Mouse (Mus musculus) lung, embryonic 15.5 days (tissue): Measurements from ENCODE around the gene Dlgap4. TPM values are rescaled to one million over a fixed set of nuclear protein-coding genes. Genes with fewer than 3 reads are reported as not detected.

ENCODE experiments used
- ATAC-seq: fragments of 200-750 bp; cut with Nextera tagmentation; 2 replicates; pipeline ENCODE4 v1.8.0; 2017; ENCODE audit warnings: moderate number of reproducible peaks, borderline replicate concordance; ENCODE audit not compliant: low FRiP score, low TSS enrichment; ENCODE audit errors: extremely low read depth
- H3K27ac ChIP-seq: fragments of 300-500 bp; sonication (generic); 2 replicates; pipeline ENCODE4 v1.5.1; 2015; ENCODE audit warnings: moderate library complexity, mild to moderate bottlenecking, inconsistent platforms
- H3K27me3 ChIP-seq: fragments of 300-500 bp; sonication (generic); 2 replicates; pipeline ENCODE4 v1.6.1; 2015; ENCODE audit warnings: inconsistent platforms
- H3K36me3 ChIP-seq: fragments of 300-500 bp; sonication (generic); 2 replicates; pipeline ENCODE4 v1.6.1; 2015; ENCODE audit warnings: inconsistent platforms
- H3K4me1 ChIP-seq: fragments of 300-500 bp; sonication (generic); 2 replicates; pipeline ENCODE4 v1.6.1; 2015; ENCODE audit warnings: inconsistent platforms
- H3K4me2 ChIP-seq: fragments of 300-500 bp; sonication (generic); 2 replicates; pipeline ENCODE4 v1.6.1; 2015; ENCODE audit warnings: inconsistent platforms, mild to moderate bottlenecking, moderate library complexity
- H3K4me3 ChIP-seq: fragments of 300-500 bp; sonication (generic); 2 replicates; pipeline ENCODE4 v1.5.1; 2015; ENCODE audit warnings: mild to moderate bottlenecking, inconsistent platforms
- H3K9ac ChIP-seq: fragments of 300-500 bp; sonication (generic); 2 replicates; pipeline ENCODE4 v1.6.1; 2015; ENCODE audit warnings: inconsistent platforms
- H3K9me3 ChIP-seq: fragments of 300-500 bp; sonication (generic); 2 replicates; pipeline ENCODE4 v1.6.1; 2016; ENCODE audit warnings: inconsistent platforms
- WGBS: fragments of 180-500 bp; shearing (Covaris S2); methylation state at CpG from one replicate; pipeline ENCODE4 v1.1.7; 2015; 5-methylcytosine and 5-hydroxymethylcytosine counted together
- polyA plus RNA-seq: library from polyadenylated mRNA; unstranded; fragments of >200 nt; fragmentation: Nextera tagmentation; extraction: Ambion mirVana; gene quantifications from 2 replicates; pipeline ENCODE4 v1.2.1, GENCODE M21; 2015

Dlgap4 gene
- polyA plus RNA-seq, 1 experiment from 2014 or later = 67.9 TPM

DNA sequence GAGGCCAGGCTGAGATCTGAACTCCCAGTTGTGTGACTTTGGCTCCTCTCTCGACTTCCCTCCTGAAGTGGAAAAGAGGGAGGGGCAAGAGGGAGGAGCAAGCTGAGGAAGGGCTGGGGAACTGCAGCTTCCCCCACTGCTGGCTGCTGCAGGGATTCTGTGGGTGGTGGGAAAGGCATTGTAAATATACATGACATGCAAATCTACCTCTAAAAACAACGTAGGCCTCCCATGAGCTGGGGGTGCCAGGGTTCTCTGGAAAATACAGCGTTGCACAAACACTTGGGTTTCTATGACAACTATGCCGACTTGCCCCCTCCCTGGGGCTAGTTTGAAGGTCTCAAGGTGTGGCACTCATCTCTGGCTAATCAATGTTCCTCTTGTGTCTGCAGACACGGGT, 50.9 kb downstream of the Dlgap4 start:
- Histone ChIP-seq H3K27me3 (no peaks in the 10 kb centered on the region), H3K27ac (no peak overlapping the region), H3K4me1 (no peaks in the 10 kb centered on the region), H3K9ac (no peak overlapping the region), H3K36me3 (no peaks in the 10 kb centered on the region), H3K9me3 (no peaks in the 10 kb centered on the region), H3K4me2 (no peak overlapping the region), H3K4me3 (no peak overlapping the region)
- WGBS = 18% methylated on average over 5 of the region's 5 CpGs
- ATAC-seq = no peak

DNA sequence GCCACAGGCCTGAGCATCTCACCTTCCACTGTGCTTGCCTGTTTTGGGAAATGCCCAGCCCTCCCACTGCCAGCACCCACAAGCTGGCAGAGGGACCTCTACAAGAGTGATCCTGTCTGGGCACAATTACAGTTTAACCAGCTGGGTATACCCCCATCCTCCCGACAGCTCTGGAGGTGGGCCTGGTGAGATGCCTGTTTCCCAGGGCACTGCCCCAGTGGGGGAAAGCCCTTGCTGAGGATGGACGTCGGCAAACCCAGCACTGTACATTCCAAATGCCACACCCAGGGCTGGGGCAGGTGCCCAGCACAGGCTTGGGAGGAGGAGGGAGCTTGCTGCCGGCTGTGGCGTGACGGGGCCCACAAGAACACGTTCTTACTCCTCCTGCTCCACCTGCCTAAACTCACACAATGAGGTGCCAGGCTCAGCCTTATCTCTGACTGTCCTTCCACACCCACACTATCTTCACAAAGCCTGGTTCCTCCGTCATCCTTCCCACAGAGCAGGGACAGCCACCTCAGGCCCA, 51.6 kb downstream of the Dlgap4 start:
- no peaks in the 10 kb centered on the region for H3K4me1 ChIP-seq
- no peaks in the 10 kb centered on the region for H3K36me3 ChIP-seq
- no peaks in the 10 kb centered on the region for H3K9me3 ChIP-seq
- no peak overlapping the region for H3K4me2 ChIP-seq
- no peaks in the 10 kb centered on the region for H3K27me3 ChIP-seq
- H3K4me3 ChIP-seq = no peak overlapping the region
- 49% methylated on average over 8 of the region's 8 CpGs for whole genome bisulfite sequencing
- ATAC-seq = 0 out of 2 replicates have a peak, but pooled peaks have one; percentile 8
- H3K27ac ChIP-seq = no peak overlapping the region
- H3K9ac ChIP-seq = no peak overlapping the region

DNA sequence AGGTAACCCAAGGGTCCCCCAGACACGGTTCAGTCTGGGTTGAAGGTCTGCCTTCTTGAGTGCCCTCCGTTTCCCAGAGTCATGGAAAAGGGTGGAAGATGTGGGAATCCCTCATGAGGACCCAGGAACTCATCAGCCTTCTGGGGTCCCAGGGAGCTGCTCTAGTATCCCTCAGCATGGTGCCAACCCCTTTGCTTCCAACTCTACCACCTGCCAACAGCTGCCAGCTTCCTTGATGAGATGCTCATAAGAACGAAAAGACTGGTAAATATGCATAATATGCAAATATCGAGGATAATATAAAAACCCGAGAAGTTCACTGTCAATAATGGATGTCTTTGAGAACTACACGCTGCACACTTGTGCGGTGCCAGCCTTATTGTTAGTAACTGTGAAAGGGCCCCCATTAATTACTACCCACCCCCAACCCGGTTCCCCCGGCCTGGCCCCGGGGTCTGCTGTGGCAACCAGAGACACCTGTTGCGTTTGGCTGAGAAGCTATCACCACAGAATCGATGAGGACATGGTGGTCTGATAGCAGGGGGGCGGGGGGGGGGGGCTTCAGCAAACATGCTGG, 52.2 kb downstream of the Dlgap4 start:
- Histone ChIP-seq H3K4me3 (no peak overlapping the region), H3K4me1 (no peaks in the 10 kb centered on the region), H3K27ac (no peak overlapping the region), H3K27me3 (no peaks in the 10 kb centered on the region), H3K9ac (no peak overlapping the region), H3K4me2 (no peak overlapping the region), H3K9me3 (no peaks in the 10 kb centered on the region), H3K36me3 (no peaks in the 10 kb centered on the region)
- ATAC-seq = no peak
- WGBS = 77% methylated on average over 13 of the region's 13 CpGs

DNA sequence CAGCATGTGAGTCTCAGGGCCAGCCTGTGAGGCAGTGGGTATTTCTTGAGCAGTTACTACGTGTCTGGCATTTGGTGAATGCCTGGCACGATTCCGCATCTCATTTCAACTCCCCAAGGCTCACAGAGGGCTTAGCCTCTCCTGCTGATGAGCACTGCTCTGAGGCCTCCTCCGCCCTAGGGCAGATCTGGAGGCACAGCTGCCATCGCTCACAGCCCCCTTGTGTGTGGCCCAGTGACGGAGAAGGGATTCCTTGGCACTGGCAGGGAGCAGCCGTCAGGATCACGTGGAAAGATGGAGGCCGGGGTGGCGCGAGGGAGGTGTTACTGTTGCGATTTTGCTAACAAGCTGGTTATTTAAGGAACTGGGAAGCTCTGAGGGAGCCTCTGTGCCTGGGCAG, 52.7 kb downstream of the Dlgap4 start:
- no peak overlapping the region for H3K27ac ChIP-seq
- 37% methylated on average over 12 of the region's 12 CpGs for WGBS
- no peaks in the 10 kb centered on the region for H3K4me1 ChIP-seq
- no peaks in the 10 kb centered on the region for H3K27me3 ChIP-seq
- ATAC-seq = no peak
- H3K36me3 ChIP-seq = no peaks in the 10 kb centered on the region
- no peak overlapping the region for H3K4me2 ChIP-seq
- H3K9ac ChIP-seq = no peak overlapping the region
- H3K9me3 ChIP-seq = no peaks in the 10 kb centered on the region
- no peak overlapping the region for H3K4me3 ChIP-seq

DNA sequence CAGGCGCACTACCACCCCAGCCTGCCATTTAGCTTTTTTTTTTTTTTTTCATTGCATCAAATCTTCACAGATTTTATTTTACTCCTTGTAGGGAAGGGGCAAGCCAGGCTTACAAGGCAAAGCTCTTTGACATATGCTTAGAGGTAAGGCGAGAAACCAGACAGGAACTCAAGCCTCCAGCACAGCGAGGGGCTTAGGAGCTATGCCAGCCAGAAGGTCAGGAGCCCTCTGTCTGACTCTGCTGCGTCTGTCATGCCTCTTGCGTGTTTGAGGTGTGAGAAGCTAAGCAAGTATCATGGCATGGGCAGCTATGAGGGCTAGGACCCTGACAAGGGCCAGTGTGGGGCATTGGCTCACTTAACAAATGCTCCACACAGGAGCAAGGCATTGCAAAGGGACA, 53.8 kb downstream of the Dlgap4 start:
- Histone ChIP-seq H3K27ac (no peak overlapping the region), H3K9ac (no peak overlapping the region), H3K9me3 (no peaks in the 10 kb centered on the region), H3K4me2 (no peak overlapping the region), H3K4me3 (no peak overlapping the region), H3K27me3 (no peaks in the 10 kb centered on the region), H3K36me3 (no peaks in the 10 kb centered on the region), H3K4me1 (no peaks in the 10 kb centered on the region)
- no peak for ATAC-seq
- WGBS = 72% methylated on average over 5 of the region's 5 CpGs

DNA sequence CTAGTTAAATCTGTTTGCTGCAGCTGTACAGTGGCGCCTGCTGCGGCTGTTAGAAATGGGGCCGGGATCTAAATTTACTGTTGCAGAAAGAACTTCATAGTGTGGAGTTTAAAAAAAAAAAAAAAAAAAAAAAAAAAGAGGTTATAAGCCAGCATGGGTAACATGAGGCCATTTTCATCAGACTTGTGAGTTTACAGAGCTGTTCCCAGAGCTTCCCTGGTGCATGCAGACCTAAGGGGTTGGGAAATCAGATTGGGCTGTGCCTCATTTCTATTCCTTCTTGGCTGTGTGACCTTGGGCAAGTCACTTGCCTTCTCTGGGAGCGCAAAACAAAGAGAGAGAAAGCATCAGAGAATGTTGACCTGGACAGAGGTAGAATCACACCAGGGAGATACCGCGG, 55.1 kb downstream of the Dlgap4 start:
- no peak for ATAC-seq
- H3K9ac ChIP-seq = no peak overlapping the region
- 85% methylated on average over 6 of the region's 6 CpGs for WGBS
- H3K9me3 ChIP-seq = no peaks in the 10 kb centered on the region
- no peak overlapping the region for H3K4me3 ChIP-seq
- no peaks in the 10 kb centered on the region for H3K36me3 ChIP-seq
- no peaks in the 10 kb centered on the region for H3K4me1 ChIP-seq
- H3K4me2 ChIP-seq = no peak overlapping the region
- no peaks in the 10 kb centered on the region for H3K27me3 ChIP-seq
- no peak overlapping the region for H3K27ac ChIP-seq

DNA sequence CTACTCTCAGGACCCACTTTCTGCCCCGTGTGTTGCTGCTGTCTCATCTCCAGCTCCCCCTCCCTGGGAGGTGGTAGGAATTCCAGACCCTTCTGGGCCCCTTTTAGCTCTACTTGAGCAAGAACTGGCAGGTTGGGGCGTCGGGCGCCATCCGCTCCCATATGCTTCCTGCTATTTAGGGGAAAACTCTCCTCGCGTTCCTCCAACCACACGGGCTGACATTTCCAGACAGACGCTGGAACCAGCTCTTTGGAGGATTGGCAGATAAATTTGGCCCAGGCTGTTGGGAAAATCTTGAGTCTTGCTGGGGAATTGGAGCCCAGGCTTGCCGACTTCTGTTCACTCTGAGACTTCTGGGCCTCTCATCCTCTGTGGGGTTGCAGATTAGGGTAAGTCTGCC, 59.8 kb downstream of the Dlgap4 start:
- no peaks in the 10 kb centered on the region for H3K4me1 ChIP-seq
- 77% methylated on average over 10 of the region's 10 CpGs for WGBS
- H3K4me2 ChIP-seq = no peak overlapping the region
- no peak overlapping the region for H3K4me3 ChIP-seq
- H3K36me3 ChIP-seq = no peaks in the 10 kb centered on the region
- no peaks in the 10 kb centered on the region for H3K9me3 ChIP-seq
- H3K27ac ChIP-seq = no peak overlapping the region
- no peaks in the 10 kb centered on the region for H3K27me3 ChIP-seq
- H3K9ac ChIP-seq = no peak overlapping the region
- no peak for ATAC-seq

DNA sequence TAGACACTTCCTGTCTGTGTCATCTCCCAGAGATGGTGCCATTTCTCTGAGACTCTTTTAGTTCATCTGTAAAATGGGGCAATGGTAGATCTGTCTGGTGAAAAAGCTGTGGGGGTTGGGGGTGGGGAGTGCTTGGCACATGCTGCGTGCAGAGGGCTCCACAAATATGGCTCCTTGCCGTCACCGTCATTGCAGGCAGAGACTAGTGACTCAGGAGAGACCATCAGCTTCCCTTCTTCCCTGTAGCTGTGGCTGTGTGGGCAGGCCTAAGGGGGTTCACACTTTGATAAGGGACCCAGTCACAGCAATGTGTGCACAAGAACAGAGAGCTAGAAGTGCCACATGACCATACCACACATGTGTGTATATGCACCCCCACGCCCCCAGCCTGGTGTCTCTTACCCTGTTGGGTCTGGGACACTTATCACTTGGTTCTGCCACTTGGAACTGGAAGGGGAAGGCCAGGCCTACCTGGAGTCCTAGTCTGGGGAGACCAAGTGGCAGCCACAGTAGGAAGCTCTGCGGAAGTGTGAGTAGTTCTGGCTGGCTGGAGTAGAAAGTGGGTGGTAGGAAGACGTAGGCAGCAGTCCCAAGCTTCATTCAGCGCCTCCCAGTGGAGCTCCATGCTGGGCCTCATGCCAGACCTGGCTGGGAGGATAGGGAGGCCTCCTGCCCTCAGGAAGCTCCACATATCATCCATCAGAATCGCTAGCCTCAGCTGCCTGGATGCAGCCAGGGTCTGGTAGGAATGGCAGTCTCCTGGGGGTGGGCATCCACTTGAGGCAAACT, 60.6 kb downstream of the Dlgap4 start:
- no peak overlapping the region for H3K4me3 ChIP-seq
- no peaks in the 10 kb centered on the region for H3K9me3 ChIP-seq
- no peaks in the 10 kb centered on the region for H3K4me1 ChIP-seq
- no peaks in the 10 kb centered on the region for H3K36me3 ChIP-seq
- no peak overlapping the region for H3K9ac ChIP-seq
- no peaks in the 10 kb centered on the region for H3K27me3 ChIP-seq
- H3K27ac ChIP-seq = no peak overlapping the region
- ATAC-seq = no peak
- WGBS = 61% methylated on average over 8 of the region's 8 CpGs
- H3K4me2 ChIP-seq = no peak overlapping the region

DNA sequence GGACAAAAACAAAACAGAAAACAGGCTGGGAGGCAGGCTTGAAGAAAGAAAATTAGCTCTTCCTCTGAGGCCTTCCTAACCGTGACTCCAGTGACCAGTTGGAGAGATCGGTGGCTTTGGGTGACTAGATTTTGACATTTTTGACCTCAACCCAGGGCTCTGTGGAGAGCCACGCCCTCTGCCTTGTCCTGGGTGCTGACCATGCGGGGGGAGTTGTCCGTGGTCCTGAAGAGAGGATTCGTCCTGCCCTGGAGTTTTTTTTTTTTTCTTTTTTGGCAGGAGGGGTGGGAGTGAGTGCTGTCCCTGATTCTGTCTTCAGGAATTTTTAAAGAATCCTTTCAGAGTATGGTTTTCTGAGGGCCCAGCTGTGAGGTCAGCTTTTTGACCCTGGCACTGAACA, 63.4 kb downstream of the Dlgap4 start:
- Histone ChIP-seq H3K9ac (no peak overlapping the region), H3K36me3 (no peaks in the 10 kb centered on the region), H3K27me3 (no peaks in the 10 kb centered on the region), H3K27ac (no peak overlapping the region), H3K9me3 (no peaks in the 10 kb centered on the region), H3K4me3 (no peak overlapping the region), H3K4me2 (no peak overlapping the region), H3K4me1 (no peaks in the 10 kb centered on the region)
- 6% methylated on average over 6 of the region's 6 CpGs for WGBS
- ATAC-seq = no peak

DNA sequence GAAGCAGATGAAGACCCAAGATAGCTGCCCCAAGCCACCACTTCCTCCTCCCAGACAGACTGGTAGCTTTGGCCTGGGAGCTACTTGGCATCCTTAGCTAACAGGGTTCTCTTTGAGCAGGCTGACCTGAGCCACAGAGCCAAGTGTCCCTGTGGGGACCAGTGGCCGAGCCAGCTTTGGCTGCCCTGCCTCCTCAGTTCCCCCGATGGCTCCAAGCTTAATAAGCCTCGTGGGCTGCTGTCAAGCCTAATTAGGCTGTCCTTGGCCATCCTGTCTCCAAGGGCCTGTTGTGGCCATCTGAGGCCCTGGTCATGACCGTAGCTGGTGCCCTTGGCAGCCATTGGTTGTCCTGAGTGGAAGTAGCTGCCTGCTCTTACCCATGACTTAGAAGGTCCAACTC, 64.6 kb downstream of the Dlgap4 start:
- Histone ChIP-seq H3K9ac (no peak overlapping the region), H3K4me3 (no peak overlapping the region), H3K36me3 (no peaks in the 10 kb centered on the region), H3K4me2 (no peak overlapping the region), H3K27me3 (no peaks in the 10 kb centered on the region), H3K27ac (no peak overlapping the region), H3K9me3 (no peaks in the 10 kb centered on the region), H3K4me1 (no peaks in the 10 kb centered on the region)
- WGBS = 83% methylated on average over 4 of the region's 4 CpGs
- ATAC-seq = no peak

DNA sequence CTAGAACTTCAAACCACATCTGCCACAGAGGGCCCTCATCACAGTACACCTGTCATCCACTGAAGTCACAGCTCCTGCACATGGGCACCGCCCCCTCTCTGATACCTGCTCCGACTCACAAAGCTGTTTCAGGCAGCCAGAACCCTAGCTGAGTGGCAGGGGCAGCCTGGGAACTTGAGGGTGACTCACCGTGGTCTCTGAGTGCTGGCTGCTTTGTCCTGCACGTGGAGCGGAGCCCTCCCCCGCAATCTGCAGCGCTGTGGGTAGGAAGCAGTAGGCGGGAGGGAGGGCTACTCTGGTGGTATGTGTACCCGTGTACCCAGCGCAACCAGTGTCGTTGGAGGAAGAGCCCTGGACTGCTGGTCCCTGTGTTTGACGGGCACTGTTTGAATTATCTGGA, 69.5 kb downstream of the Dlgap4 start:
- no peak for ATAC-seq
- Histone ChIP-seq H3K9ac (no peak overlapping the region), H3K9me3 (no peaks in the 10 kb centered on the region), H3K27ac (no peak overlapping the region), H3K4me2 (no peak overlapping the region), H3K4me3 (no peak overlapping the region), H3K36me3 (no peaks in the 10 kb centered on the region), H3K4me1 (no peaks in the 10 kb centered on the region), H3K27me3 (no peaks in the 10 kb centered on the region)
- 31% methylated on average over 12 of the region's 12 CpGs for WGBS

DNA sequence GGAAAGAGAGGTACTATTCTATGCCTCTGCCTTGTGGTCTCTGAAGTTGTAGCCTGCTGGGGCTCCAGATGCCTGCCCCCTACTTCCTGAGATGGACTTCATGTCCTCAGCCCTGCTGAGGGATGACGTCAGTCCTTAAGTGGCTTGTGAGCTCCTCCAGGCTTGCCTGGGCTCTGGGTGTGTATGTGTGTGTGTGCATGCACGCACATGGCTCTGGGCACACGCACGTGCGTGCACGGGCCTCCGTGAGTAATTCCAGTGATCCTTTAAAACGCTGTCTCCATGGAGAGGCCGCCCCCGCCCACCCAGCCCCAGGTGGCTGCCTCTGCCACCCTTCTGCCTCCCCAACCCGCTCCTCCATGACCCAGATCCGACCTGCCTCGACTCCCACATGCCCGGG, 72.5 kb downstream of the Dlgap4 start:
- H3K9me3 ChIP-seq = no peaks in the 10 kb centered on the region
- no peak overlapping the region for H3K4me3 ChIP-seq
- no peak overlapping the region for H3K9ac ChIP-seq
- no peaks in the 10 kb centered on the region for H3K27me3 ChIP-seq
- no peaks in the 10 kb centered on the region for H3K4me1 ChIP-seq
- ATAC-seq = no peak
- no peaks in the 10 kb centered on the region for H3K36me3 ChIP-seq
- H3K4me2 ChIP-seq = no peak overlapping the region
- H3K27ac ChIP-seq = no peak overlapping the region
- WGBS = 65% methylated on average over 14 of the region's 14 CpGs
